Comparison of ENCODE assay signal across 8 mouse cellular contexts in genomic region chr19:17650831-17651502, GRCm38 (mm10).
DNase-seq lines count a peak whose midpoint lies in the region; ATAC-seq lines count a peak whose summit lies in the region.

No protein-coding gene starts in this region.

- no peak overlapping the region for H3K27ac ChIP-seq in midbrain, embryonic 14.5 days (replicated peaks; ENCODE audit: low read depth, low read length)
- H3K27ac ChIP-seq in midbrain, embryonic 11.5 days (ENCODE audit: low read depth, low read length), result no peak overlapping the region
- H3K27ac ChIP-seq in heart, embryonic 12.5 days (ENCODE audit: poor library complexity, severe bottlenecking), result no peak overlapping the region

- no peaks in the 10 kb centered on the region for H3K27me3 ChIP-seq in midbrain, embryonic 14.5 days (ENCODE audit: control insufficient read depth, insufficient read depth, low read length)
- no peaks in the 10 kb centered on the region for H3K27me3 ChIP-seq in midbrain, embryonic 11.5 days (ENCODE audit: control insufficient read depth, insufficient read depth, low read length)
- H3K27me3 ChIP-seq in heart, embryonic 12.5 days (replicated peaks), result no peaks in the 10 kb centered on the region

- DNase-seq in midbrain, embryonic 14.5 days, result peak; percentile 14
- DNase-seq in midbrain, embryonic 11.5 days (ENCODE audit: low spot score, missing footprints), result no peak
- peak; percentile 87 for DNase-seq in forelimb bud, embryonic 11.5 days (ENCODE audit: low read depth, low spot score)
- peak; percentile 25 to 66 for DNase-seq in kidney, postnatal 25 days
- peak; percentile 22 for DNase-seq in yolk sac, embryonic 10.5 days (ENCODE audit: low spot score)
- DNase-seq in layer of hippocampus, adult 9-10 months (ENCODE audit: low spot score), result no peak
- DNase-seq in right cerebral cortex, postnatal 25 days, result no peak

- no peak for ATAC-seq in midbrain, embryonic 14.5 days (ENCODE audit: low FRiP score, low TSS enrichment)
- ATAC-seq in midbrain, embryonic 11.5 days (ENCODE audit: low FRiP score), result no peak
- no peak for ATAC-seq in heart, embryonic 12.5 days (ENCODE audit: insufficient number of reproducible peaks, low FRiP score)

- WGBS in midbrain, embryonic 14.5 days, result 64% methylated on average over 5 of the region's 5 CpGs
- WGBS in midbrain, embryonic 11.5 days, result 71% methylated on average over 5 of the region's 5 CpGs
- whole genome bisulfite sequencing in heart, embryonic 12.5 days, result 58% methylated on average over 5 of the region's 5 CpGs

- H3K4me1 ChIP-seq in midbrain, embryonic 14.5 days (ENCODE audit: control insufficient read depth, insufficient read depth, low read length), result no peaks in the 10 kb centered on the region
- 0 out of 2 replicates have a peak, but pooled peaks cover 2% of the 10 kb centered on the region for H3K4me1 ChIP-seq in midbrain, embryonic 11.5 days (ENCODE audit: control insufficient read depth, insufficient read depth, low read length)
- no peaks in the 10 kb centered on the region for H3K4me1 ChIP-seq in heart, embryonic 12.5 days (replicated peaks)

- H3K9ac ChIP-seq in midbrain, embryonic 14.5 days (replicated peaks; ENCODE audit: low read length), result no peak overlapping the region
- no peak overlapping the region for H3K9ac ChIP-seq in midbrain, embryonic 11.5 days (ENCODE audit: low read length)
- H3K9ac ChIP-seq in heart, embryonic 12.5 days, result no peak overlapping the region

- H3K4me2 ChIP-seq in midbrain, embryonic 14.5 days (ENCODE audit: low read length), result no peak overlapping the region
- H3K4me2 ChIP-seq in midbrain, embryonic 11.5 days, result no peak overlapping the region
- H3K4me2 ChIP-seq in heart, embryonic 12.5 days, result no peak overlapping the region

- H3K4me3 ChIP-seq in midbrain, embryonic 14.5 days (replicated peaks; ENCODE audit: low read depth, low read length), result no peak overlapping the region
- no peak overlapping the region for H3K4me3 ChIP-seq in midbrain, embryonic 11.5 days (ENCODE audit: low read depth, low read length)
- no peak overlapping the region for H3K4me3 ChIP-seq in heart, embryonic 12.5 days

- H3K9me3 ChIP-seq in midbrain, embryonic 14.5 days (ENCODE audit: control insufficient read depth, low read length), result no peaks in the 10 kb centered on the region
- H3K9me3 ChIP-seq in midbrain, embryonic 11.5 days (ENCODE audit: control insufficient read depth, low read length), result no peaks in the 10 kb centered on the region
- no peaks in the 10 kb centered on the region for H3K9me3 ChIP-seq in heart, embryonic 12.5 days (replicated peaks)

- no peaks in the 10 kb centered on the region for H3K36me3 ChIP-seq in midbrain, embryonic 14.5 days (ENCODE audit: control insufficient read depth, insufficient read depth, low read length)
- H3K36me3 ChIP-seq in midbrain, embryonic 11.5 days (ENCODE audit: control insufficient read depth, insufficient read depth, low read length), result no peaks in the 10 kb centered on the region
- 0 out of 2 replicates have a peak, but pooled peaks cover 4% of the 10 kb centered on the region for H3K36me3 ChIP-seq in heart, embryonic 12.5 days

Comparison
In these comparisons a context has a peak if more than half of its experiments do, and no peak if none do; other contexts are left out.
1. DNase-seq: peak in midbrain, embryonic 14.5 days (single experiment), forelimb bud, embryonic 11.5 days (single experiment), kidney, postnatal 25 days (2 of 2) and yolk sac, embryonic 10.5 days (single experiment); none in midbrain, embryonic 11.5 days (single experiment), layer of hippocampus, adult 9-10 months (single experiment) and right cerebral cortex, postnatal 25 days (single experiment).